Mouse (Mus musculus): ENCODE results near the gene Tiam1. TPM values are rescaled to one million over a fixed set of nuclear protein-coding genes. Genes with fewer than 3 reads are reported as not detected.
A peak's percentile ranks its signal among the peaks of the same experiment; 100 is the strongest.

Tiam1 gene
- total RNA-seq (2021) = 10 to 100 TPM; 68.4 to 75.3 TPM
- long read RNA-seq, partial matches to known transcripts = 0 of 13 reads
- long read RNA-seq, other reads (novel, unspliced or antisense) = 10 of 13 reads

- peak; percentile 96 to 97 for DNase-seq (ENCODE audit: low spot score in 2 of 2)
These were observed at the start of gene Tiam1 for GRCm38 (mm10) chr16:90143760-90144516. Gene Tiam1, minus strand, starts transcription at chr16:90143769.

- no peak for DNase-seq (ENCODE audit: low spot score in 2 of 2)
These were observed 47.7 kb upstream of the Tiam1 start for GRCm38 (mm10) chr16:90191289-90191688.

- no peak for DNase-seq (ENCODE audit: low spot score in 2 of 2)
These were observed 43.9 kb upstream of the Tiam1 start for GRCm38 (mm10) chr16:90187453-90187852.

GRCm38 (mm10) chr16:90185928-90186588, 42.5 kb upstream of the Tiam1 start:
- DNase-seq (ENCODE audit: low spot score in 2 of 2) = peak; percentile 87 to 88

GRCm38 (mm10) chr16:90184135-90184534, 40.6 kb upstream of the Tiam1 start:
- DNase-seq (ENCODE audit: low spot score in 2 of 2) = no peak

- no peak for DNase-seq (ENCODE audit: low spot score in 2 of 2)
These were observed 38.1 kb upstream of the Tiam1 start for GRCm38 (mm10) chr16:90181673-90182072.

- no peak for DNase-seq (ENCODE audit: low spot score in 2 of 2)
These were observed 37.4 kb upstream of the Tiam1 start for GRCm38 (mm10) chr16:90180975-90181374.

- DNase-seq (ENCODE audit: low spot score in 2 of 2) = no peak
These were observed 36.3 kb upstream of the Tiam1 start for GRCm38 (mm10) chr16:90179892-90180291.

- no peak for DNase-seq (ENCODE audit: low spot score in 2 of 2)
These were observed 34.8 kb upstream of the Tiam1 start for GRCm38 (mm10) chr16:90178404-90178803.

- no peak for DNase-seq (ENCODE audit: low spot score in 2 of 2)
These were observed 33.9 kb upstream of the Tiam1 start for GRCm38 (mm10) chr16:90177425-90177824.

GRCm38 (mm10) chr16:90176472-90176871, 32.9 kb upstream of the Tiam1 start:
- DNase-seq (ENCODE audit: low spot score in 2 of 2) = peak in 1 of 2 experiments; percentile 47

- no peak for DNase-seq (ENCODE audit: low spot score in 2 of 2)
These were observed 27.8 kb upstream of the Tiam1 start for GRCm38 (mm10) chr16:90171416-90171815.

- no peak for DNase-seq (ENCODE audit: low spot score in 2 of 2)
These were observed 27.1 kb upstream of the Tiam1 start for GRCm38 (mm10) chr16:90170676-90171075.

GRCm38 (mm10) chr16:90169863-90170630, 26.5 kb upstream of the Tiam1 start:
- no peak for DNase-seq (ENCODE audit: low spot score in 2 of 2)

- DNase-seq (ENCODE audit: low spot score in 2 of 2) = peak; percentile 88 to 89
These were observed 24.1 kb upstream of the Tiam1 start for GRCm38 (mm10) chr16:90167646-90168045.

- no peak for DNase-seq (ENCODE audit: low spot score in 2 of 2)
These were observed 21.9 kb upstream of the Tiam1 start for GRCm38 (mm10) chr16:90165435-90165834.

GRCm38 (mm10) chr16:90164942-90165341, 21.4 kb upstream of the Tiam1 start:
- DNase-seq (ENCODE audit: low spot score in 2 of 2) = no peak

GRCm38 (mm10) chr16:90155080-90155479, 11.5 kb upstream of the Tiam1 start:
- DNase-seq (ENCODE audit: low spot score in 2 of 2) = no peak

GRCm38 (mm10) chr16:90150820-90151219, 7.3 kb upstream of the Tiam1 start:
- DNase-seq (ENCODE audit: low spot score in 2 of 2) = no peak

GRCm38 (mm10) chr16:90150126-90150525, 6.6 kb upstream of the Tiam1 start:
- DNase-seq (ENCODE audit: low spot score in 2 of 2) = no peak

- DNase-seq (ENCODE audit: low spot score in 2 of 2) = no peak
These were observed 5.8 kb upstream of the Tiam1 start for GRCm38 (mm10) chr16:90149335-90149734.

GRCm38 (mm10) chr16:90145244-90145643, 1.7 kb upstream of the Tiam1 start:
- no peak for DNase-seq (ENCODE audit: low spot score in 2 of 2)

All from layer of hippocampus, postnatal 10 days (tissue).